Mouse (Mus musculus): ENCODE data around the gene Snd1.

The Snd1 gene

GRCm38 (mm10) chr6:28474839-28475238 is at the start of gene Snd1:
Gene Snd1 (plus strand): TSS chr6:28475139.
- DNase-seq (ENCODE audit: low spot score): no peak

GRCm38 (mm10) chr6:28427096-28427839 is 47.7 kb upstream of the Snd1 start, which contains the start of gene Fscn3:
Gene Fscn3 (plus strand): TSS chr6:28427789.
- no peak for DNase-seq (ENCODE audit: low spot score)

GRCm38 (mm10) chr6:28428290-28428689 is 46.6 kb upstream of the Snd1 start, which contains the start of gene Gcc1:
Gene Gcc1 (minus strand): TSS chr6:28428390.
- no peak for DNase-seq (ENCODE audit: low spot score)

- no peak for DNase-seq (ENCODE audit: low spot score)
Measured at GRCm38 (mm10) chr6:28429870-28430269, 45.1 kb upstream of the Snd1 start.

GRCm38 (mm10) chr6:28430795-28431537 is 44.0 kb upstream of the Snd1 start:
- DNase-seq (ENCODE audit: low spot score): no peak

- no peak for DNase-seq (ENCODE audit: low spot score)
Measured at GRCm38 (mm10) chr6:28431538-28431855, 43.4 kb upstream of the Snd1 start.

GRCm38 (mm10) chr6:28447937-28448336 is 27.0 kb upstream of the Snd1 start:
- DNase-seq (ENCODE audit: low spot score): no peak

- no peak for DNase-seq (ENCODE audit: low spot score)
Measured at GRCm38 (mm10) chr6:28449253-28449652, 25.7 kb upstream of the Snd1 start, which contains the start of gene Pax4. Gene Pax4 (minus strand): TSS chr6:28449353.

GRCm38 (mm10) chr6:28450481-28450880 is 24.5 kb upstream of the Snd1 start:
- DNase-seq (ENCODE audit: low spot score): no peak

GRCm38 (mm10) chr6:28450977-28451376 is 24.0 kb upstream of the Snd1 start:
- no peak for DNase-seq (ENCODE audit: low spot score)

GRCm38 (mm10) chr6:28459221-28459668 is 15.7 kb upstream of the Snd1 start:
- no peak for DNase-seq (ENCODE audit: low spot score)

- no peak for DNase-seq (ENCODE audit: low spot score)
Measured at GRCm38 (mm10) chr6:28460534-28460933, 14.4 kb upstream of the Snd1 start.

- no peak for DNase-seq (ENCODE audit: low spot score)
Measured at GRCm38 (mm10) chr6:28464630-28465029, 10.3 kb upstream of the Snd1 start.

- no peak for DNase-seq (ENCODE audit: low spot score)
Measured at GRCm38 (mm10) chr6:28470017-28470602, 4.8 kb upstream of the Snd1 start.

- DNase-seq (ENCODE audit: low spot score): no peak
Measured at GRCm38 (mm10) chr6:28470621-28471020, 4.3 kb upstream of the Snd1 start.

- no peak for DNase-seq (ENCODE audit: low spot score)
Measured at GRCm38 (mm10) chr6:28471284-28472035, 3.5 kb upstream of the Snd1 start.

GRCm38 (mm10) chr6:28474211-28474610 is 728 bp upstream of the Snd1 start:
- no peak for DNase-seq (ENCODE audit: low spot score)

GRCm38 (mm10) chr6:28479865-28480751 is 5.2 kb downstream of the Snd1 start:
- peak; percentile 96 for DNase-seq (ENCODE audit: low spot score)

- no peak for DNase-seq (ENCODE audit: low spot score)
Measured at GRCm38 (mm10) chr6:28480752-28481492, 6.0 kb downstream of the Snd1 start.

- DNase-seq (ENCODE audit: low spot score): no peak
Measured at GRCm38 (mm10) chr6:28482711-28483315, 7.9 kb downstream of the Snd1 start.
